Mouse (Mus musculus) c-Kit-negative CD71-positive TER-119-positive erythroid progenitor cells, embryonic 14.5 days (primary cell): ENCODE data around the gene Lypd8.

Experiments used
- DNase-seq: peaks from one replicate; pipeline ENCODE4 v3.0.0-alpha.2; 2013; ENCODE audit warnings: low read depth, low spot score

Lypd8 gene

DNA sequence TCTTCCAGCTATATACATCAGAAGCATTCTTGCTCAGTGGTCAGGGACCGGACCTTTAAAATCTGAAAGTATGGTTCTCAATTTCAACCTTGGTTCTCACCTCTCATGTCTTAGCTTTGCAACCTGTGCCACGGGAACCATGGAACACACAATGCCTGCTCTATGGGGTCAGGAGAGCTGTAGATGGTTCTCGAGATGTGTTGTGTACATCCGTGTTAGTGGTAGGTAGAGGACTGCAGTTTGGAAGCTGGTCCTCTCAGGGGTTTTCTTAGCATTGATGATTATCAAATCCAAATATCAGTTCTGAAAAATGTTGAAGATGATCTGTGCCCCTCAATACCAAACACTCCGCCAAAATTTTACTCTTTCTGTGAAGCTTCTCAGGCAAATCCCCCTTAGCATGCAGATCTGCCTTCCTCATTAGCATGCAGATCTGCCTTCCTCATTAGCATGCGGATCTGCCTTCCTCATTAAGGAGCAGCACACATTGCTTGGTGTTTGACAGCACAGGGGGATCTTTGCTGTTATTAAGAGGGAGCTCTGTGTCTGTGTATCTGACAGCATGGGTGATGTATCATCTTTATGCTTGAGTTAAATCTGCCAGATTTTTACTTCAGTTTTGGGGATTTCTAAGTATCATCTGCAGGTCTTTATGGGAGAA lies 21.3 kb downstream of the Lypd8 start:
- no peak for DNase-seq

DNA sequence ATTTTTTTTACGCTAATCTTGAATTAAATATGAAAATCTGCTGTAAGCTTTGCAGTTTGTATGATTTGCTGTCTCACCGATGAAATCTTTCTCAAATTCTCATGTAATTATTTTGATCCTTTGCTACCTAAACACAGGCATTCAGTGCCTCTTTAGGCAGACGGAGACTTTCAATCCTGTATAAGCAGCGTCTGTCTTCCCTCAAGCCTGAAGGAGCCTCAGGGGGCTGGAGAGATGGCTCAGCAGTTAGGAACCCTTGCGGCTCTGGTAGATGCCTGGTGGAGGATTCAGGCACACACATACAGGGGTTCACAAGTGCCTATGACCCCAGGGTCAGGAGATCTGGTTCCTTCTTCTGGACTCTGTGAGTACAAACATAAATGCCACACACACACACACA lies 21.8 kb downstream of the Lypd8 start:
- no peak for DNase-seq

DNA sequence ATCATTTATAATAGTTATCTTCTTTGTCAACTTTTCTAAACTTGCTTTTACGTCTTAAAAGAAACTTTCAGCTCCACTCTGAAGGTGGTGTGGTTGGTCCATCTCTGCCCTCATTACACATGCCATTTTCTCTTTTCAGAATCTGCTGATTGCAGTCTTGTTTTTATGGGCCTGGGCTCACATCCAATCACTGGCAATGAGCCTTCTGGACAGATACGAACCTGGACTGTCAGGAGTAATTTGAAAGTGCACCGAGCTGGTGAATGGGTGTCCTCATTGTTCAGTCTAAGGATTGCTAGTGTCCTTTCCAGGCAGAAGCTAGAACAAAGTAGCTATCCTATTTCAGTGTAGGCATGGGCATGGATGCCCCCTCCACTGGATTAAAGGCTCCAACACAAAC lies 29.2 kb downstream of the Lypd8 start:
- DNase-seq, result no peak

DNA sequence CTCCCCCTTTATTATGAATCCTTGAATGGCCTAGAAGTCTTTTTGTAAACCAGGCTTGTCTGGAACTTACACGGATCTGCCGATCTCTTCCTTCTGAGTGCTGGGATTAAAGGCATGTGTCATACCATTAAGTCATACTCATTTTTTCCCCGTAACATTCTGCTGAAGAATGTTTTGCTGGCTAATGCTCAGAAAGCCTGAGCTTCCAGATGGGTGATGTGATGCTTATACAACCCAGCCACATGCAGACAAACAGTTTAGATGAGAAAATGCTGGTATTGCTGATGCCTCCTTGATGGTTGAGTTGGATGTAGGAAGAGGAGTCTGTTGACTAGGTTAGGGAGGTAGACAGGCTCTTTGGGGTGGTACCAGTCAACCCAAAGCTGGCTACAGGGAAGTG lies 39.5 kb downstream of the Lypd8 start:
- no peak for DNase-seq

DNA sequence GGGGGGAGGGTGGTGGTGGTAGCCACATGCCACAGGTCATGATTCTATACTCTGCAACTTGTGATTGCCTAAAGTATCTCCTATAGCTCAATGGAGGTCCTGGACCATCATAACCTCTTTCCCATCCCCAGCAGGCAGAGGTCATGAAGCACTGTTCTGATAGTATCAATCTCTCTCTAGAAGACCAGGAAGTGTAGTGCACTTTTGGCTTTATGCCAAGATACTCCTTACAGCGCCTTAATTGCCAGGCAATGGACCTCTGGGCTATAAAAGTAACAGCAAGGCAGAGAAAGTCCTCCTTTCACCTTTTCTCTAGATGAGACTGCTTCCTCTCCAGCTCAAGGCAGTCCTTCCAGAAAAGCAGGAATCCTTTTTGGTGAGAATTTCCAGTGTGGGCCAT lies 42.0 kb downstream of the Lypd8 start, which contains the start of gene 1810065E05Rik:
Gene 1810065E05Rik (plus strand): TSS at position 297 of the 400 bp plus-strand sequence.
- no peak for DNase-seq

DNA sequence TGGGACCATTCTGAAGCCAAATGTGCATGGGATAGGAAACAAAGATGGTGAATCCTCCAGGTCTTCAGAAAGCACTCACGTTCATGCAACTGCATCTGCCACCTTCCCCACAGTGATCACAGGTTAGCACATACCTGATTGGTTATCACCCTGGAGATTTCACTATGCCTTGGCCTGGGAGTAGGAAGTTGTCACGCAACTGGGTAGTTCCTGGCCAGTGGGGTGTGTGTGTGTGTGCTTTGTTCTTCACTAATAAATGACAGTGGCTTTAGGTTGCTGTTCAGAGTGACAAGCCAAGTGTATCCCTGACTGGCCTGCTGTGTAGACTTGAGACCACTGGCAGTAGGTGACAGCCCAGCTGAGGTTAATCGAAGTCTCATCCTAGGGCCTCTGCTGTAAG lies 53.4 kb downstream of the Lypd8 start, which contains the start of gene Gm12253:
Gene Gm12253 (plus strand): TSS at position 301 of the 400 bp plus-strand sequence.
- no peak for DNase-seq

DNA sequence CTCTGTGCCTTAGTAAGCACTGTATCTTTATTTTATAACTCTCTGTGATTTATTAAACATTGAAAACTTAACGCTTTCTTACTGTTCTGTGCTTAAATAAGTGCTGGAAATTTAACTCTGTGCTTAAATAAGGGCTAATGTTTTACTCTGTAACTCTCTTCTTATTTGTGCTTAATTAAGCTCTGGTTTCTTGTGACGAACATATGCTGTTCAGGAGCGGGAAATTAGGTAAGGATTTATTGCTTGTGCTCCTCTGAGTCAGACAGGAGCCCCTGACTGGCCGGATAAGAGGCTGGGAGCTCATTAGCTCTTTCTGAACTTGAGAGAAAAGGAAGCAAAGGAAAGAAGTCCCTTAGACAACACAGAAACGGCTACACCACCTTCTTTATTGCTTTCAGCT lies 59.0 kb downstream of the Lypd8 start:
- no peak for DNase-seq
